Mouse (Mus musculus) testis, postnatal 10 days (tissue): Measurements from ENCODE around the gene Atp6v0b.

Experiments
- DNase-seq: peaks from one replicate; pipeline ENCODE4 v3.0.0; 2021; ENCODE audit warnings: low spot score

The Atp6v0b gene

GRCm38 (mm10) chr4:117836204-117836767 lies 50.8 kb downstream of the Atp6v0b start:
- DNase-seq = peak; percentile 96

GRCm38 (mm10) chr4:117835531-117836111 lies 51.5 kb downstream of the Atp6v0b start:
- peak; percentile 72 for DNase-seq

- DNase-seq = peak; percentile 80
These were observed 52.1 kb downstream of the Atp6v0b start for GRCm38 (mm10) chr4:117834845-117835530.

- no peak for DNase-seq
These were observed 52.7 kb downstream of the Atp6v0b start, which contains the start of gene Slc6a9 for GRCm38 (mm10) chr4:117834457-117834844. TSS of gene Slc6a9 (plus strand) at chr4:117834506.
